Mouse (Mus musculus): ENCODE results near the gene Rabgef1. TPM values are rescaled to one million over a fixed set of nuclear protein-coding genes. Genes with fewer than 3 reads are reported as not detected.

The Rabgef1 gene
- polyA plus RNA-seq, 2 experiments = 13.7 to 19.7 TPM

DNA sequence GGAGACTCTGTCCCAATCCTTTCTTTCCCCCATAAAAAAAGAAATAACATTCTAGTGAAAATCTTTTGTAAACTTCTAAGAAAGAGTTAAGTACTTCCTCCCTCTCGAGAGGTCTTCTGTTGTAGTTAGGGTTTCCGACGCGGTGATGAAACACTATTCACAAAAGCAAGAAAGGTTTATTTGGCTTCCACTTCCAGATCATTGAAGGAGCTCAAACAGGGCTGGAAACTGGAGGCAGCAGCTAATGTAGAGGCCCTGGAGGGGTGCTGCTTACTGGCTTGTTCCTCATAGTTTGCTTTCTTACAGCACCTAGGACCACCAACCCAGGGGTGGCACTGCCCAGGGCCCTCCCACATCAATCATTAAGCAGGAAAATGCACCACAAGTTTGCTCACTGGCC, 56.5 kb downstream of the Rabgef1 start:
- ATAC-seq (ENCODE audit: insufficient read depth) (no peak), DNase-seq (ENCODE audit: low read depth in 3 of 3, low spot score in 3 of 3) (no peak)
- H3K4me1 ChIP-seq (replicated peaks; ENCODE audit: control insufficient read depth in 2 of 2, insufficient read depth in 2 of 2, low read length in 1 of 2) = peaks cover 9 to 12% of the 10 kb centered on the region in 2 experiments
- WGBS (ENCODE audit: insufficient replicate concordance) = 77% methylated on average over 4 of the region's 4 CpGs
- H3K4me2 ChIP-seq (ENCODE audit: low read depth) = no peak overlapping the region
- no peaks in the 10 kb centered on the region for H3K27me3 ChIP-seq (ENCODE audit: control insufficient read depth, insufficient read depth, low read length)
- H3K4me3 ChIP-seq (ENCODE audit: insufficient read depth in 1 of 2, low read depth in 2 of 2, low read length in 2 of 2) = no peak overlapping the region
- no peaks in the 10 kb centered on the region for H3K9me3 ChIP-seq (ENCODE audit: control insufficient read depth, low read length)
- TF ChIP-seq CTCF (IDR thresholded peaks at IDR 0.05; ENCODE audit: low read depth) (no peak), EP300 (IDR thresholded peaks at IDR 0.05; ENCODE audit: low read depth) (no peak)
- no peak overlapping the region for H3K9ac ChIP-seq (replicated peaks)
- no peak overlapping the region for H3K27ac ChIP-seq
- peaks cover 41% of the 10 kb centered on the region for H3K36me3 ChIP-seq (replicated peaks; ENCODE audit: control insufficient read depth, insufficient read depth, low read depth)

DNA sequence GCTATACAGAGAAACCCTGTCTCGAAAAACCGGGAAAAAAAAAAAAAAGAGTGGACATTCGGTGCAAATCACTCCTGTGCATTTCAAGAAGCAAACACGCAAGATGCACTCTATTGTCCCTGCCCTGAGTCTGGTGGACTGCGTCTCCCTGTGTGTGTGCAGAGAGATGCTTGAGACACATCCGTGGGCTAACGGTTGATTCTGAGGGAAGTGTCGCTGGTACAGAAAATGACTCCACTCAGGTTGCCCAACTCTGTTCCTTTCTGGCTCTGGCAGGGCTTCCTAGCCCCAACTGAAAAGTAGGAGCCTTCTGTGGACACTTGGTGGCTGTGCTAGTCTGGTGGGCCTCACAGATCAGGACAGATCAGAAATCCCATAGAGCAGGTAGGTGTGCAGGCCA, 64.7 kb downstream of the Rabgef1 start:
- no peaks in the 10 kb centered on the region for H3K4me1 ChIP-seq (replicated peaks; ENCODE audit: control insufficient read depth in 2 of 2, insufficient read depth in 2 of 2, low read length in 1 of 2)
- no peaks in the 10 kb centered on the region for H3K9me3 ChIP-seq (ENCODE audit: control insufficient read depth, low read length)
- DNase-seq (ENCODE audit: low read depth in 3 of 3, low spot score in 3 of 3) = no peak
- no peaks in the 10 kb centered on the region for H3K27me3 ChIP-seq (ENCODE audit: control insufficient read depth, insufficient read depth, low read length)
- no peak for ATAC-seq (ENCODE audit: insufficient read depth)
- no peak overlapping the region for H3K27ac ChIP-seq
- H3K9ac ChIP-seq (replicated peaks) = no peak overlapping the region
- H3K4me3 ChIP-seq (ENCODE audit: insufficient read depth in 1 of 2, low read depth in 2 of 2, low read length in 2 of 2) = no peak overlapping the region
- H3K4me2 ChIP-seq (ENCODE audit: low read depth) = no peak overlapping the region
- no peak for TF ChIP-seq EP300 (IDR thresholded peaks at IDR 0.05; ENCODE audit: low read depth)
- TF ChIP-seq CTCF (IDR thresholded peaks at IDR 0.05; ENCODE audit: low read depth) = no peak
- WGBS (ENCODE audit: insufficient replicate concordance) = 81% methylated on average over 8 of the region's 8 CpGs
- H3K36me3 ChIP-seq (replicated peaks; ENCODE audit: control insufficient read depth, insufficient read depth, low read depth) = peaks cover 87% of the 10 kb centered on the region

DNA sequence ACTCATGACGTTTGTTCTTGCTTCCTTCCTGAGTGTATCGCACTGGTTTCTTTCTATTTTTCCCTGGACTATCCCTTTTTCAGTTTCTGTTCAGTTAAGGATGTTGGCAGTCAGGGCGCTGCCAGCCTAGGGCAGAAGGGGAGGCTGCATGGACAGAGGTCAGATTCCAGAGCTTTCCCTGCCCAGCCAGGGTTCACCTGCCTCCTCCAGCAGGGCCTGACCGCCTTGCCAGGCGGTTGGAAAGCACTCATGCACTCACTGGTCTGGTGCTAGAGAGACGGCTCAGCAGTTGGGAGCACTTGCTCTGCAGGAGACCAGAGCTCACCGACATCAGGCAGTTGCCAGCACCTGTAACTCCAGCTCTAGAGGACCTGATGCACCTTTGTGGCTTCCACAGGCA, 67.6 kb downstream of the Rabgef1 start:
- Histone ChIP-seq H3K27ac (no peak overlapping the region), H3K4me1 (replicated peaks; ENCODE audit: control insufficient read depth in 2 of 2, insufficient read depth in 2 of 2, low read length in 1 of 2) (no peaks in the 10 kb centered on the region), H3K36me3 (replicated peaks; ENCODE audit: control insufficient read depth, insufficient read depth, low read depth) (peaks cover 86% of the 10 kb centered on the region), H3K27me3 (ENCODE audit: control insufficient read depth, insufficient read depth, low read length) (no peaks in the 10 kb centered on the region), H3K4me3 (ENCODE audit: insufficient read depth in 1 of 2, low read depth in 2 of 2, low read length in 2 of 2) (no peak overlapping the region), H3K4me2 (ENCODE audit: low read depth) (no peak overlapping the region), H3K9me3 (ENCODE audit: control insufficient read depth, low read length) (no peaks in the 10 kb centered on the region), H3K9ac (replicated peaks) (no peak overlapping the region)
- no peak for DNase-seq (ENCODE audit: low read depth in 3 of 3, low spot score in 3 of 3)
- no peak for TF ChIP-seq CTCF (IDR thresholded peaks at IDR 0.05; ENCODE audit: low read depth)
- no peak for TF ChIP-seq EP300 (IDR thresholded peaks at IDR 0.05; ENCODE audit: low read depth)
- 87% methylated on average over 7 of the region's 7 CpGs for WGBS (ENCODE audit: insufficient replicate concordance)
- no peak for ATAC-seq (ENCODE audit: insufficient read depth)

DNA sequence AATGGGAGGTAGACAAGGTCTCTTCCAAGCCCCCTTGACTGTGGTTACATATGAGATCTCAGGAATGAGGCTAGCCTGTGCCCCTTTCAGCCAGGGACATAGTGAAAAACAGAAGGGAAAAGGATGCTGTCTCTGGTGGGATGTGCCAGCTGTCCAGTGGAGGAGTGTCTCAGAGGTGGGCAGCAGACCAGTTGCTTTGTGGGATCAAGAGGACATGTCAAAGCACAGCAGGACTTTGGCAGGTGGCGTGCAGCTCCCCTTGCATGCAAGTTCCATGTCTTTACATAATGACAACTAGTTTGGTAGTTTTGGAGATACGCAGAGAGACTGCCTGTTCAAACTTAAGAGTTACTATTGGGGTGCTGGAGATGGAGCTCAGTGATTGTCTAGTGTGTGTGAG, 68.3 kb downstream of the Rabgef1 start:
- Histone ChIP-seq H3K4me3 (ENCODE audit: insufficient read depth in 1 of 2, low read depth in 2 of 2, low read length in 2 of 2) (no peak overlapping the region), H3K9ac (replicated peaks) (no peak overlapping the region), H3K36me3 (replicated peaks; ENCODE audit: control insufficient read depth, insufficient read depth, low read depth) (peaks cover 86% of the 10 kb centered on the region), H3K4me2 (ENCODE audit: low read depth) (no peak overlapping the region), H3K27me3 (ENCODE audit: control insufficient read depth, insufficient read depth, low read length) (no peaks in the 10 kb centered on the region), H3K9me3 (ENCODE audit: control insufficient read depth, low read length) (no peaks in the 10 kb centered on the region), H3K4me1 (replicated peaks; ENCODE audit: control insufficient read depth in 2 of 2, insufficient read depth in 2 of 2, low read length in 1 of 2) (no peaks in the 10 kb centered on the region), H3K27ac (no peak overlapping the region)
- DNase-seq (ENCODE audit: low read depth in 3 of 3, low spot score in 3 of 3) (no peak), ATAC-seq (ENCODE audit: insufficient read depth) (no peak)
- 86% methylated on average over 2 of the region's 2 CpGs for WGBS (ENCODE audit: insufficient replicate concordance)
- TF ChIP-seq CTCF (IDR thresholded peaks at IDR 0.05; ENCODE audit: low read depth) = no peak
- TF ChIP-seq EP300 (IDR thresholded peaks at IDR 0.05; ENCODE audit: low read depth) = no peak

DNA sequence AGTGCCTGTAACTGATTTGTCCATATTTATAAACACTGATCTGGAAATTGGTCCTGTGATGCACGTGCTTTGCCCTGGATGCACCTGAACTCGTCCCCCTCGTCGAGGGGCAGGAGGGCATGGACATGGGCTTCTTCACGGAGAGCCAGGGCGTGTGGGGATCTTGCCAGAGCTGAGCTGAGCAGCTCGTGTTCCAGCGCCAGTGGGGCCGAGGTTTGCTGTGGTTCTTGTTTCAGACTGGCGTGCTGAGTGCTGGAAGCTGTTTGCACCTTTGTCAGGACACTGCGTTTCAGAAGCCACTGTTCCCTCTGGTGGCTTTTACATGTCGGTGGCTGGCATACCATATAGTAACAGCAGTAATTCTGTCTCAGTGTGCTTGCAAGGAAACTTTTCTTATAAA, 69.8 kb downstream of the Rabgef1 start:
- ATAC-seq (ENCODE audit: insufficient read depth) (no peak), DNase-seq (ENCODE audit: low read depth in 3 of 3, low spot score in 3 of 3) (no peak)
- no peak overlapping the region for H3K27ac ChIP-seq
- 84% methylated on average over 12 of the region's 12 CpGs for WGBS (ENCODE audit: insufficient replicate concordance)
- TF ChIP-seq CTCF (IDR thresholded peaks at IDR 0.05; ENCODE audit: low read depth) (no peak), EP300 (IDR thresholded peaks at IDR 0.05; ENCODE audit: low read depth) (no peak)
- no peak overlapping the region for H3K4me3 ChIP-seq (ENCODE audit: insufficient read depth in 1 of 2, low read depth in 2 of 2, low read length in 2 of 2)
- no peak overlapping the region for H3K9ac ChIP-seq (replicated peaks)
- no peaks in the 10 kb centered on the region for H3K27me3 ChIP-seq (ENCODE audit: control insufficient read depth, insufficient read depth, low read length)
- no peaks in the 10 kb centered on the region for H3K4me1 ChIP-seq (replicated peaks; ENCODE audit: control insufficient read depth in 2 of 2, insufficient read depth in 2 of 2, low read length in 1 of 2)
- no peaks in the 10 kb centered on the region for H3K9me3 ChIP-seq (ENCODE audit: control insufficient read depth, low read length)
- H3K4me2 ChIP-seq (ENCODE audit: low read depth) = no peak overlapping the region
- peaks cover 87% of the 10 kb centered on the region for H3K36me3 ChIP-seq (replicated peaks; ENCODE audit: control insufficient read depth, insufficient read depth, low read depth)
